Mouse (Mus musculus): ENCODE measurements around the gene Hinfp. TPM values are rescaled to one million over a fixed set of nuclear protein-coding genes. Genes with fewer than 3 reads are reported as not detected.

Gene Hinfp
- total and polyA plus RNA-seq, 2 experiments, result 7.6 to 16.9 TPM

DNA sequence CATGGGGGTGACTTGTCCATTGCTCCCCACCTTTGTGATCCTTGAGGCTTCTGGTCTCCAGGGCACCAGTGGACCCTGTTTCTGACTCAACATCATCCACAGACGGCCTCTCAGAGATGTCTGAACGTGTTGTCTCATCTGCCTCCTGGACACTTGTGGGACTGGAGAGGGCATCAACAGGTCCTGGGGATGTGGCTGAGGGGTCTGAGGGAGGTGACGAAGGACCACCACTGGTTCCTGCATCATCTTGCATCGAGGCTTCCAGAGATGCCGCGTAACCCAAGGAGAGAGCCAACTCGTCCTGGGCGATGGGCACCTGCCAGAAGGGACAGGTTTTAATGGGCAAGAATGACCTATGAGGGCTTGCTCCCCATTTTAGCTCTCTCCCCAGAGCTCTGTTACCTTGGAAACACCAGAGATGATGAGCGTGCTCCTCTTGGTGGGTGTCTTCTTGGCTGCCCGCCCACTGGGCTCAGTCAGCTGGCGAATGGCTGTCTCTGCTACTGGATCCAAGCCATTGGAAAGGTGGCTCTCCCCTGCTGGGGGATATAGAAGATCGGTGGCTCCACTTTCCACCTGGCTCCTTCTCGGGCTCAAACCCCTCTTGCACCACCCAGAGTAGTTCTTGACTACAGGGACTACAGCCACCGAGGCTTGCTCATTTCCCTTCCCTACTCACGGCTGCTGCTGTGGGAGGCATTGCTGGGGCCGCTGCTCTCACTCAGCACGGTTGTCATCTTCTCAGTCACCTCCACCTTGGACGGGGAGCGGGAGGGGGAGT, 8.2 kb upstream of the Hinfp start:
- peaks cover 10% of the 10 kb centered on the region; the same call in 1 of the 2 replicates for H3K79me2 ChIP-seq (ENCODE audit: control insufficient read depth, insufficient read depth, low read length)
- H3K36me3 ChIP-seq (ENCODE audit: control insufficient read depth, insufficient read depth, low read length), result peaks cover 41% of the 10 kb centered on the region; the same call in 1 of the 2 replicates
- DNase-seq (ENCODE audit: extremely low read depth, low read depth, low spot score), result no peak
- WGBS, result 90% methylated on average over 19 of the region's 19 CpGs
- peaks cover 15% of the 10 kb centered on the region for H3K4me1 ChIP-seq (ENCODE audit: control insufficient read depth, insufficient read depth, low read length)
- no peak overlapping the region for H3K27ac ChIP-seq (replicated peaks; ENCODE audit: insufficient read depth, low read depth, low read length)
- TF ChIP-seq POLR2A (IDR thresholded peaks at IDR 0.05; ENCODE audit: extremely low read depth, insufficient read depth, low read length), result no peak
- TF ChIP-seq CTCF (IDR thresholded peaks at IDR 0.05; ENCODE audit: low read depth, low read length), result no peak
- H3K27me3 ChIP-seq (ENCODE audit: control insufficient read depth, insufficient read depth, low read length), result no peaks in the 10 kb centered on the region
- H3K4me3 ChIP-seq (ENCODE audit: insufficient read depth, low read depth, low read length), result no peak overlapping the region
- no peak overlapping the region for H3K9ac ChIP-seq (ENCODE audit: low read depth, low read length)

DNA sequence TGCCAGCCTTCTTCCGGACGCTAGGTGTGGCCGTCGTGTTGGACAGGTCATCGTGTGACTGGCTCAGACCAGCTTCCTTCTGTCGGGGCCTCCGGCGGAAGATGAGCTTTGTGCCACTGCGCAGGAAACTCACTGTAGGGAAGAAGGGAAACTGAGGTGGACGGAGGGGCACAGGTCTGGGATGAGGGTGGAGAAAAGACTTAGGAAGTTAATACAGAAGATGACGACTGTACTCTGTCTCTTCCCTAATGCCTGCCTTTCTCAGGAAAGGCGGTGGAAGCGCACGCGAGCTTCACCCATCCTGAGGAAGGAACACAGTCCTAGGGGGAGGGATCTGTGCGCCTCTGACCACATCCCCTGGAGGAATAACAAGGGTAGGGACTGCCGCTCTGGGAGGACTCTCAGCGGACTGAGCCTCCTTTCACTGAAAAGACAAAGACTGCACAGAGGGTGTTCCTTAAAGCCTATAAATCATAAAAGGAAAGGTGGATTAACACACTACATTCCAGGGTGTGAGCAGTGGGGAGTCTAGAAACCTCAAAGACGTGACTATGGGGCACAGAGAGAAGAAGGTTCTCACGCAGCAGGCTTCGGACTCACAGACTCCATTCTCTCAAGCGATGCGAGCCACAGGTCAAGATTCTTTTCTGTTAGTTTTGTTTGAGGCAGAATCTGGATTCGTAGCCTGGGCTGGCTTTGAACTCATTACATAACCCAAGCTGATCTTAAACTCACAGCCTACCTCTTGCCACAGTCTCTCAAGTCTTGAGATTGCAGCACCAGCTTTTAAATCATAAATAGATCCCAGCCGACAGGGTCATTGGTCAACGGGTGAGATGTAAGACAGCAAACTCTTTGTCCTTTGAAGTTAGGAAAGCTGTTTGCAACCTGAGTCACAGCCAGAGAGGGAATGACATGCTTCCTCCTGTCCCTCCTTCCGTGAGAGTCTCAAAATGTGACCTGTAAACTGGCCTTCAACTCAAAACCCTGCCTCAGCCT, 6.0 kb upstream of the Hinfp start:
- H3K9ac ChIP-seq (ENCODE audit: low read depth, low read length), result no peak overlapping the region
- peak overlapping the region; percentile 46 for H3K27ac ChIP-seq (replicated peaks; ENCODE audit: insufficient read depth, low read depth, low read length)
- no peak overlapping the region for H3K4me3 ChIP-seq (ENCODE audit: insufficient read depth, low read depth, low read length)
- H3K27me3 ChIP-seq (ENCODE audit: control insufficient read depth, insufficient read depth, low read length), result no peaks in the 10 kb centered on the region
- H3K79me2 ChIP-seq (ENCODE audit: control insufficient read depth, insufficient read depth, low read length), result no peaks in the 10 kb centered on the region
- DNase-seq (ENCODE audit: extremely low read depth, low read depth, low spot score), result no peak
- WGBS, result 69% methylated on average over 27 of the region's 27 CpGs
- TF ChIP-seq CTCF (IDR thresholded peaks at IDR 0.05; ENCODE audit: low read depth, low read length), result no peak
- 0 out of 2 replicates have a peak, but pooled peaks have one; percentile 6 for TF ChIP-seq POLR2A (IDR thresholded peaks at IDR 0.05; ENCODE audit: extremely low read depth, insufficient read depth, low read length)
- H3K4me1 ChIP-seq (ENCODE audit: control insufficient read depth, insufficient read depth, low read length), result peaks cover 8% of the 10 kb centered on the region
- H3K36me3 ChIP-seq (ENCODE audit: control insufficient read depth, insufficient read depth, low read length), result peaks cover 36% of the 10 kb centered on the region; the same call in 1 of the 2 replicates

DNA sequence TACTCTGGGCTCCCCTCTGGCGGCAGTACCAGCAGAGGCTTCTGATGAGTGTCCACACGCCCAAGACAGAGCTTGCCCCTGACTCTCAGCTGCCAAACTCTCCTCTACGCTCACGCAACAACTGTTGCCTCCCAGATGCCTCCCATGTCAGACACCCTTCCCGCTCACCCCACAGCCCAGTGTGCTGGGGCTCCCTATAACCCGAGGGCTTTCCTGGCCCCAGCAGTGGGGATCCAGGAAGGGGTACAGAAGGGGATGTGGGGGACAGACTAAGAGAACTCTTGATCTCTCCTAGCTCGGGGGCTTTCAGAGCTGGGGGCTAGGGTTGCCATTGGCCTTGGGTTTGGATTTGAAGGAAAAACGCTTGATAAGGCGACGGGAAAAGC, 5.3 kb upstream of the Hinfp start:
- Histone ChIP-seq H3K27me3 (ENCODE audit: control insufficient read depth, insufficient read depth, low read length) (no peaks in the 10 kb centered on the region), H3K9ac (ENCODE audit: low read depth, low read length) (no peak overlapping the region), H3K4me3 (ENCODE audit: insufficient read depth, low read depth, low read length) (no peak overlapping the region), H3K4me1 (ENCODE audit: control insufficient read depth, insufficient read depth, low read length) (peaks cover 8% of the 10 kb centered on the region), H3K36me3 (ENCODE audit: control insufficient read depth, insufficient read depth, low read length) (peaks cover 33% of the 10 kb centered on the region; the same call in 1 of the 2 replicates), H3K27ac (replicated peaks; ENCODE audit: insufficient read depth, low read depth, low read length) (peak overlapping the region; percentile 31), H3K79me2 (ENCODE audit: control insufficient read depth, insufficient read depth, low read length) (no peaks in the 10 kb centered on the region)
- TF ChIP-seq POLR2A (IDR thresholded peaks at IDR 0.05; ENCODE audit: extremely low read depth, insufficient read depth, low read length) (no peak), CTCF (IDR thresholded peaks at IDR 0.05; ENCODE audit: low read depth, low read length) (no peak)
- DNase-seq (ENCODE audit: extremely low read depth, low read depth, low spot score), result no peak
- WGBS, result 76% methylated on average over 10 of the region's 10 CpGs

DNA sequence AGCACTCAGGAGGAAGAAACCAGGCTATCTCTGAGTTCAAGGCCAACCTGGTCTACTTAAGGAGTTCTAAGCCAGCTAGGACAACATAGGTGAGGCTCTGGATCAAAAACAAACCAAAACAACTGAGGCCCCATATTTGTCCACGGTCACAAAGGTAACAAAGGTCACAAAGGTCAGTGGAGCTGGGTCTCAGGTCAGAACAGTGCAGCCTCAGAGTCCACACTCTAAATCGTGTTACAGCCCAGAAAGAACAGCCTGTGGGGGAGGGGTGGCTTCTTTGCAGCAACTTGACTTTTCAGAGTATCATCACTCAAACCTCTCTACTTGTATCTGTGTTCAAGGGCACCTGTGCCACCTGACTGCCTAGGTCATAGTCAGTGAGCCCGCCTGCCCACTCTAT, 4.3 kb upstream of the Hinfp start:
- DNase-seq (ENCODE audit: extremely low read depth, low read depth, low spot score), result peak; percentile 82
- Histone ChIP-seq H3K9ac (ENCODE audit: low read depth, low read length) (no peak overlapping the region), H3K79me2 (ENCODE audit: control insufficient read depth, insufficient read depth, low read length) (peaks cover 5% of the 10 kb centered on the region; the same call in 1 of the 2 replicates), H3K27ac (replicated peaks; ENCODE audit: insufficient read depth, low read depth, low read length) (peak overlapping the region; percentile 56), H3K4me1 (ENCODE audit: control insufficient read depth, insufficient read depth, low read length) (peaks cover 9% of the 10 kb centered on the region), H3K27me3 (ENCODE audit: control insufficient read depth, insufficient read depth, low read length) (no peaks in the 10 kb centered on the region), H3K4me3 (ENCODE audit: insufficient read depth, low read depth, low read length) (no peak overlapping the region), H3K36me3 (ENCODE audit: control insufficient read depth, insufficient read depth, low read length) (peaks cover 28% of the 10 kb centered on the region; the same call in 1 of the 2 replicates)
- WGBS, result 24% methylated on average over 3 of the region's 3 CpGs
- TF ChIP-seq CTCF (IDR thresholded peaks at IDR 0.05; ENCODE audit: low read depth, low read length), result no peak
- no peak for TF ChIP-seq POLR2A (IDR thresholded peaks at IDR 0.05; ENCODE audit: extremely low read depth, insufficient read depth, low read length)

DNA sequence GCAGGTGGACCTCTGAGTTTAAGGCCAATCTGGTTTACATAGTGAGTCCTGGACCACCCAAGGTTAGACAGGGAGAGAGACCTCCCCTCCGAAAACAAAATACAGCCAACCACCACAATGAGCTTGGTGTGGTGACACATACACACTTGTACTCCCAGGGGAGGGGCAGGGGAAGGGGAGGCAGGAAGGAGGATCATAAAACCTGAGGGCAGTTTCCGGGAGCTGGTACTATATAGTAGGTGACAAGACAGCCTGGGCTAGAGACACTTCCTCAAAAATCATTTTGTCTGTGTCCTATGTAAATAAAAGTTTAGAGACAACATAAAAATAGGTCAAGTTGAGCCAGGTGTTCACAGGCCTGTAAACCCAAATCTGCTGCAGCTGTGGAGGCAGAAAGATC, 1.8 kb upstream of the Hinfp start:
- H3K27me3 ChIP-seq (ENCODE audit: control insufficient read depth, insufficient read depth, low read length), result no peaks in the 10 kb centered on the region

More for the DNA sequence above, 1.8 kb upstream of the Hinfp start:
- no peak overlapping the region for H3K9ac ChIP-seq (ENCODE audit: low read depth, low read length)
- DNase-seq (ENCODE audit: extremely low read depth, low read depth, low spot score), result no peak
- peaks cover 12% of the 10 kb centered on the region for H3K4me1 ChIP-seq (ENCODE audit: control insufficient read depth, insufficient read depth, low read length)
- H3K4me3 ChIP-seq (ENCODE audit: insufficient read depth, low read depth, low read length), result no peak overlapping the region
- H3K36me3 ChIP-seq (ENCODE audit: control insufficient read depth, insufficient read depth, low read length), result peaks cover 10% of the 10 kb centered on the region; the same call in 1 of the 2 replicates
- WGBS, result 95% methylated on average over 2 of the region's 2 CpGs
- TF ChIP-seq POLR2A (IDR thresholded peaks at IDR 0.05; ENCODE audit: extremely low read depth, insufficient read depth, low read length) (no peak), CTCF (IDR thresholded peaks at IDR 0.05; ENCODE audit: low read depth, low read length) (no peak)
- H3K79me2 ChIP-seq (ENCODE audit: control insufficient read depth, insufficient read depth, low read length), result peaks cover 7% of the 10 kb centered on the region; the same call in 1 of the 2 replicates
- H3K27ac ChIP-seq (replicated peaks; ENCODE audit: insufficient read depth, low read depth, low read length), result no peak overlapping the region
